Mouse (Mus musculus) right cerebral cortex, postnatal 14 days (tissue): ENCODE results near the gene Zfp365.
A peak's percentile ranks its signal among the peaks of the same experiment; 100 is the strongest.

Experiments
- DNase-seq: peaks from one replicate; pipeline ENCODE4 v3.0.0; 2022

The Zfp365 gene

DNA sequence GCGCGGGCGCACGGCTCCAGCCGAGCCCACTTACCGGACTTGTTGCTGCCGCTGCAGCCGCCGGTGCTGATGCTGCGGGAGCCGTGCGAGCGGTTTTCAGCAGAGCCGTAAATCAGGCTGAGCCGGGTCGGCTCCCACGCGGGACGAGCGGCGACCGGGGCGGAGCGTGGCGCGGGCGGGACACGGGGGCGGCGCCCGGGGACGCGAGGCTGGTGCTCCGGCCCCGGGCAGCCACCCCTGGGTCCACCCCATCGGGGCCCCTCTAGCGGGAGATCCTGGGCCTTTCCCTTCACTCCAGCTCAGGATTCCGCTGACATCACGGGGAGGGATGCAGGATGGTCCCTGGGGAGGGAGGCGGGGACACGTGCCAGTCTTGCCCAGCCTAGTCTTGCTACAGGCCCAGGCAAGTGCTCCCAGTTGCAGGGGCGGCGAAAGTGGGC lies at the start of gene Zfp365:
Gene Zfp365, minus strand, starts transcription at position 326 of the 440 bp plus-strand sequence.
- peak; percentile 84 for DNase-seq

DNA sequence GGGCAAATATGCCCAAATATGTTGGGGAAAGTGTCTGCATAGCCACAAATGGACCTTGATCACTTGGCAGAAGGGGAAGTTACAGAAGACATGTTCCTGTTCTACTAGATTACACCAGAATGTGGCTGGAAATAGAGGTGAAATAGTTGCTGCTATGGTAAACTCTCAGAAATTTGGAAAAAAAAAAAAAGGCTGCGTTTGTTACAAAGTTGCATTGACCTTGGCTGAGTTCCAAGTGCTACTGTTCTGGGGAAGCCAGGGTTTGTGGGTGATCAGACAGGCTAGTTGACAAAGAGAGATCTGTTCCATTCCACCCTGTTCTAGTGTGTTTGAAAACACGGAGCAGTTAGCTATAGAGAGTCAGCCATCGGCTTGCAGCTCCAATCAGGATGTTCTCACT lies 47.5 kb upstream of the Zfp365 start:
- DNase-seq: no peak

GRCm38 (mm10) chr10:67955982-67956381 lies 43.5 kb upstream of the Zfp365 start:
- DNase-seq: no peak

GRCm38 (mm10) chr10:67951690-67952089 lies 39.2 kb upstream of the Zfp365 start:
- no peak for DNase-seq

DNA sequence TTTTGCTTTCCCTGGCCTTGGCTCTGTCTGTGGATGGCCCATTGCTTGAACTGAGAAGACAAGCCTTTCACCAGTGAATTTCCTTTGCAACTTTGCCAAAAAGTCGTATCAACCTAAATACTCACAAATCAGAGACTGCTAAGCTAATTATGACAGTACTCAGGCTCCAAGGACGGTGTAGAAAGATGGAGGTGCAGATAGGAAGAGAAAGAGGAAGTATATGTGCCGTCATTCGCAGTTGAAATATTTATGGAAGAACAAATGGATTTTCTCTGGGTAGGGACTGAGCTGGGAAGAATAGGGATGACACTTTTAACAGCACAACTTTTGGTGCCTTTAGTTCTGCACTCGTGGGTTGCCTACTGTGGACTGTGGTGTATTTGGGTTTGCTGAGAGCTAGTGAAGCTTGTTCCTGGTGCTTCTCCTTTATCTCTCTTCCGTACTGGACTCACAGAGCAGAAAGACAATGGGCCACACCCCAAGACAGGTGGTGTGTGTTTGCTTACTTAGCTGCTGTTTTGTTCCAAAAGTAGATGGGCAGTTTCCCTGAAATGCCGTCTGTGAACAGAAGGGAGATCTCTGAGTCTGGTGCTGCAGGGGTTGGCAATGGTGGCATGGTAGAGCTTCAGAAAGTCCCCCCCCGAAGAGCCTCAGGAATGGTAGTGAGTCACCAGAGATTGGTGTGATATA lies 37.7 kb upstream of the Zfp365 start:
- DNase-seq: no peak

DNA sequence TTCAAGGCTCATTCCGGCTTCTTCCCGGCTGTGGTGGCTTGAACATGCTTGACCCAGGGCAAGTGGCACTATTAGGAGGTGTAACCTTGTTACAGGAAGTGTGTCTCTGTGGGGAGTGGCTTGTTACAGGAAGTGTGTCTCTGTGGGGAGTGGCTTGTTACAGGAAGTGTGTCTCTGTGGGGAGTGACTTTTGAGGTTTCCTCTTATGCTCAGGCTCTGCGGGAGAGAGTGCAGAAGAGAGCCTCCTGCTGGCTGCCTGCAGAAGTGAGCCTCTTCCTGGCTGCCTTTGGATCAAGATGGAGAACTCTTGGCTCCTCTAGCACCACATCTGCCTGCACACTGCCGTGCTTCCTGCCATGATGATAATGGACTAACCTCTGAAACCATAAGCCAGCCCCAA lies 31.1 kb upstream of the Zfp365 start:
- no peak for DNase-seq

DNA sequence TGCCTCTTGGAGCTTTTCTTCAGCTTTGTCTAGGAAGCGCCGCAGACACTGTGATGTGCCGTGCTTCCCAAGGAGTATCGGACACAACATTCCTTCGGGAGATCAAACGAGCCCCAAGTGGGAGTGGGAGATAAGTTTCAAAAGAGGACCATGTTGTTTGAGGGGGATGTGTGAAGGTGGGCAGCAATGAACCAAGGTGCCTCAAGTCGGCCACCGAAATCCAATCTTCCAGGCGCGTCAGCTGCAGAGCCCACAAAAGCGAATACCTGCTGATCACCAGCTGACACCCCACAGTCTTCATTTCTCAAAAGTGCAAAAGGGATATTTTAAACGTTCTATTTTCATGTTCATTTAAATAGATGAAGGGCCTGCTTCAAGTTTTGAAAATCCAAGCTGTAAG lies 27.1 kb upstream of the Zfp365 start:
- no peak for DNase-seq

- DNase-seq: no peak
Observed at GRCm38 (mm10) chr10:67937775-67938174, 25.3 kb upstream of the Zfp365 start.

DNA sequence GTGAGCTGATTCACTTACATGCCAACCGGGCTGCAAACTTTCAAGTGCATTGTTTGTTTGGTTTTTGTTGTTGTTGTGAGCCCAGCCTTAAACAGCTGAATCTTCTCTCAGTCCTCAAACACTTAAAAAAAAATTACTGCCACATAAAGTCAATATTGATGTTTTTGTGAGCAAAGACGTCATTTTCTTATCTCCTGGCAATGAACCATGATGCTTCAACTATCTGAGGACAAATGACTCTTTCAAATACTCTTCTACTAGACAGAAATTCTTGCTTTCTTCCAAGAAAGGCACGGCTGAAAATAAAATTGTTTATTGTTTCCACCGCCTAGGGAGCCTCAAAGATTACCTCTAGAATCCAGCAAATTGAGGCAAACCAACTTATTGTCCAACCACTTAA lies 24.5 kb upstream of the Zfp365 start:
- no peak for DNase-seq

DNA sequence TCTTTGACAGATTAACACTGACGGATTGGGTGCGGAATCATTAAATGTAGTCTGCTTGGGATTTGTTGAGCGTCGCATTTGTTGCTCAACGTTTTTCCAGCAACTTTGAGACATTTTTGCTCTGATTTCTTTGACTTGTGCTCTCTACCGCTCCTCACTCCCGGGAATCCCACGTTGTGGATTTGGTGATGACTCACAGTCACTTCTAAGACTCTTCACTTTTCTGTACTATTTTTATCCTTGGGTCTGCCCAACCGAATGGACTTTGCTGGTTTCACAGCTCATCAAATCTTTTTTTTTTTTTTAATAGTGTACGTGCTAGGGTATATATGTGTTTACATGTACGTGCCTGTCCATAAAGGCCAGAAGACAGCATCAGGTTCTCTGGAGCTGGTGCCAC lies 20.3 kb upstream of the Zfp365 start:
- no peak for DNase-seq

DNA sequence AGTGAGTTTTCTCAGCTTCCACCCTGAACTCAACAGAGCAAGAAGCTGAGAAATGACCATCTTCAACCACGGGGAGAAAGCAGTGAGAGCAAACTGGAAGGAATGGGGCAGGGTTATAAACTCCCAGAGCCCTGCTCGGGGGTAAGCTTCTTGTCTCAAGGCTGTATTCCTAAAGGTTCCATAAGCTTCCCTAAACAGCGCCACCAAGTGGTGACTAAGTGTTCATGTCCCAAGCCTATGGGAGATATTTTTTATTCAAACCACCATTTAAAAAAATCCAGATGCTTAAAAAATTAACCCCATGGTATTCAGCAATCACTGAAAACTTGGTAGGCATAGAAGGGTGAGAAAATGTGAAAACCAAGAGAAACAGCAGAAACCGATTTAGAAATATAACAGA lies 18.9 kb upstream of the Zfp365 start:
- DNase-seq: no peak

- no peak for DNase-seq
Observed at GRCm38 (mm10) chr10:67928584-67928983, 16.1 kb upstream of the Zfp365 start.

GRCm38 (mm10) chr10:67927718-67928455 lies 15.4 kb upstream of the Zfp365 start:
- no peak for DNase-seq

DNA sequence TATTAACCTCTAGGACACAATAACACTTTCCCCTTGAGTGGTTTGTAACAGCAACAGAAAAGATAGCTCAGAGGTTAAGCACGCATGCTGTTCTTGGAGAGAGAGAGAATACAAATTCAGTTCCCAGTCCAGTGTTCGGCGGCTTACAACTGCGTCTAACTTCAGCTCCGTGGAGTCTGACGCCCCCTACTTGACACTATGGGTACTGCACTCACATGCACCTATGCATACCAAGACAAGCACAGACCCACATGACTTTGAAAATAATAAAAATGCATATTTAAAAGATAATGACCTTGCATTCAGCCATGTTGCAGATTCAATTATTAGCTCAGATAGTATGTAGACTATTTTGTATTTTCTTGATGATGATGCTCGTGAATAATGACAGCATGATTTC lies 11.6 kb upstream of the Zfp365 start:
- DNase-seq: no peak

DNA sequence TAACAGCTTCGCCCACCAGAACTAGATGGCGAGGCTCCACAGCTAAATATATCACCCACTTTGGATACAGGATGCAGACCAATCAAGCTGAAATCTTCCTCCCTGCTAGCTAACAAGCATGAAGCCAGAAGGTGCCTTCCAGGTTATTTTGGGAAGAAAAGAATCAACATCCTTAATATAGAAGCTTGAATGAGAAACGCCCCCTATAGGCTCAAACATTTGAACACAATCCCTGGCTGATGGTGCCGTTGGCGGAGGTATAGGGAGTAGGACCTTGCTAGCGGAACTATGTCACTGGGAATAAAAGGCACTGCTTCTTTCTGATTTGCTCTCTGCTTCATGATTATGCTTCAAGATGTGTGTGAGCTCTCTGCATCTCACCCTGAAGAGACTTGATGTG lies 9.3 kb upstream of the Zfp365 start:
- DNase-seq: no peak

DNA sequence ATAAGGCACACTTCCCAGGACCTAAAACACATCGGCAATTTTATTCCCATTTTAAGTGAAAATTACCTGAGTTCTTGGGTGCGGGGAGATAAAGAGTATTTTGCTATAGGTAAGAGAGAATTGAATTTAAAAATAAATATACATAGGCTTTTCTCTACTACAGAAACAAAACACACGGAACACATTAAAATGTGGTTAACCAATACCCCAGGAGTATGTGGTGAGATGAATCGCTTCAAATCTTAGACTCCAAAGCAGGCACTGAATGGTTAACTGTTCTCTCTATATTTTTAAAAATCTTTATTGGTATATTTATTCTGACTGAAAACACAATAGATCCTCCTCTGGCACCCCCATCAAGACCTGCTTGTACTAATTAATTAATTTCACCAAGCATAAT lies 7.2 kb upstream of the Zfp365 start:
- no peak for DNase-seq

DNA sequence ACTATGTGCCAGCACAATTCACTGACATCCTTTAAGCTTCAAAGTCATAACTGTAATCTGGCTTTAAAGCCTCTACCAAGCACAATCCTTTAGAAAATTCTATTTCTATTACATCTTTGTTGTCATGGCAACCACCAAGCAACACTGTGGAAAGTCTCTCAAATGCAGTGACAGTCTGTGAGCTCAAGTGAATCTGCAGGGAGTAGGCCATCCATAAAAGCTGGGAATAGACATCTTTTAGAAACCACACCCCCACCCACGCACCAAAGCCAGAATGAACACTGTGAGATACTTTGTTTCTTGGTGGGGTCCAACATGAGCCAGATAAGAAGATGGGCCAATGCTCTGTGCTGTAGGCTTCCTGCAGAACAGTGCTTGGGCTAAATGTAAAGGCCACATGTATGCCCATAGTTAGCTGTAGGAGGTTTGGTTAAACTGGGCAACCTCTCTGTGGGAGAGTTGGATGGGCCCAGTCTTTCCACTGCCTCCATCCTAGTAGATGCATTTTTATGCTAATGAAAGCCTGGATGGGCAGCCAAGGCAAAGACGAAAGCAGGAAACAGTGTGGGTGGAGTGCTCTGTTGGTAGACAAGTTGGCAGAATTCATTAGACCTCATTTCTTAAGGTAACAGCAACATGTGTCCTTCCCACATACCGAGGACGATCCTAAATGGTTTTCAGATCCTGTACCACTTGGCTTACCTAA lies 5.9 kb upstream of the Zfp365 start:
- DNase-seq: peak; percentile 61

DNA sequence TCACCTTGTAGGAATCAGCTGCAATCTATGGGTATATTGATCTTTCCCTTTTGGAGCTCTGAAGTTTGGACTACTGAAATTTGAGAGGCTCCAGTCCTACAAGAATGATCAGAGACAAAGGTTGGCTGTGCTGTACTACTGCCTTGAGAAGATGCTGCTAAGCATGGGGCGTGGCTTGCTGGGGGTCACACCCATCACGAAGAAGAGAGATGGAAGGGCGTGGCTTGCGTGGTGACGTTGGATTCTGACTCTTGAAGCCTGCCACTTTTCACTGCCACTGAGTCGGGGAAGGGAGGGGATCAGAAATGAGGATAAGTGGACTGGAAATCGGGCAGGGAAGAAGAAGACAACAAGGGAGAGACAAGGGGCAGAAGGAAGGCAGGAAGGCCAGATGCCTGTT lies 4.9 kb upstream of the Zfp365 start:
- DNase-seq: no peak

DNA sequence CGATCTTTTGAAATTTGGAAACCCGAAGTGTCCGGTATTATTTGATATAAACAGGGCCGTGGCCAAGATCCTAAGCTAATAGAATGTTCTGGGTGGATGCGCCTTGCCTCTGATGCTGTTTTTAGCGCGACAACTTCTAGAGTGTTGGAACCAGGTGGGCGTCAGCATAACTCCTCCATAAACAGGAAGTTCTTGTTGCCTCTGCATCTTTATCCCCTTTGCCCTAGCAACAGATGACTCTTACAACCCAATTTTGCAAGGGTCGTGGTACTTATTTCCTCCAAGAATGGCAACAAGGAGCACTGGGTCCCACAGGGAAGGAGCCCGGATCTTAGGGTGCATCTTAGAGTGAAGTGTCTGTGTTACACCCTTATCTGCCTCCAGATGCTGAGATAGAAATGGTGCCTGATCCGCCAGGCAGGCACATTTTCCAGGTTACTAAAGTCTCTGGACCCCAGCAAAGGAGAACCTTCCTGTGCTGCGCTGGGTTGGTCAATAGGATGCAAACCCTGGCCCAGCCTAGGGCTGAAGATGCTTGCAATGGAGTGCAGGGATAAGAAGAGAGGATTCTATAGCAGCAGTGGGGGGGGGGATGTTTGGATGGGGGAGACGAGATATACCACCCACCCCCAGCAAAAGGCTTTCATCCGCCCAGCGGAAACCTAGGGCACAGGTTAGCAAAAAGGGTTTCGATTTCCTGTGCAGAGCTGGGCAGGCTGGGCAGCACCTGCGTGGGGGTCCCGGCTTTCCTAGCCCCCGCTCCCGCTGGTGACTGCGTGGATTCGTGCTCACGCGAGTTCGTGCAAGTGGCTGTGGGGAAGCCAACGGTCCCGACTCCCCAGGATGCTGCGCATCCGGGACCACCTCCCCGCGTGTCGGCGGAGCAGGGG lies 770 bp downstream of the Zfp365 start:
- no peak for DNase-seq

DNA sequence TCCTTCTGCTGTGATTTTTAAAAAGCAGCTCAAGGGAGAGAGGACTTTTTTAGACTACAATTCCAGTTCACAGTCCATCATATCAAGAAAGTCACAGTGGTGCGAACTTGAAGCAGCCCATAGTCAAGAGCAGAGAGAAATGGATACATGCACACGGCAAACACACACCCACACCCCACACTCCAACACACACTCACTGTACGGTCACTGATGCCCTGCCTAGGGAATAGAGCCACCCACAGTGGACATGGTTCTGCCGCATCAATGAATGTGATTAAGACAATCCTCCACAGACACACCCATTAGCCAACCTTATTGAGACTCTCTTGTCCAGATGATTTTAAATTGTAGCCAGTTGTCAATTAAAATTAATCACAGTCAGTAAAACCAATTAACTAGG lies 4.5 kb downstream of the Zfp365 start:
- no peak for DNase-seq

DNA sequence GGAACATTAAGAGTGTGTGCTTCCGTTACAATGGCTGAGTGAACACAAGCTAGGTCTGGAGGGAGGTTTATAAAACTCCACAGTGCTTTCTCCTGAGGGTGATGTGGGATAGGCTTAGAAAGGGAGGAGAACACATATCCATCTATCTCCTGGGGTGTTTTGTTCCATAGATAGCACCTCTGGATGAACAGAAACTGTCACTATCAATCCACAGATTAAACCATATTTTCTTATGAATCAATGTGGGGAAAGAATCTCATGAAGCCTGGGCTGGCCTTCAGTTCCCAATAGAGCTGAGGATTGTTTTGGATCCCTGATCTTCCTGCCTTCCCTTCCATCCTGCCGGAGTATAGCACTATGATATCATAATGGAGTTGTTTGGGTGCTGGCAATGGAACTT lies 5.5 kb downstream of the Zfp365 start:
- no peak for DNase-seq

- DNase-seq: no peak
Observed at GRCm38 (mm10) chr10:67906063-67906462, 6.4 kb downstream of the Zfp365 start.

DNA sequence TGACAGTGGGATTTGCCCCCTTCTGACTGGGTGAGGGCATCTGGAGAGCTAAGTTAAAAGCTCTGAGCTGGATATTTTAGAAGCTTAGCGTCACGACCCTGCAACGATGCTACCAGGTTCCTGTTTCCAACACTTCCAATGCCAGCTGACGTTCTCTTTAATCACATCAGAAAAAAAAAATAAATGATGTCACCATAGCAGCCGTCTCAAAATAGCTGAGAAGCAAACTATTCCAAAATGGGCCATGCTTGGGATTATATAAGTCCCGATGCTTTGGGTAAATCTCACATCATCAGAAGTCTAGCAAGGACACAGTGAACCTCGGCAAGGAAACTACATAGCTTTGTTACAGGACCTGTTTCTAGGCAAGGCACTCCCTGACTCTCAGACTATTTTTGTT lies 9.1 kb downstream of the Zfp365 start:
- DNase-seq: no peak
